Mouse (Mus musculus) liver, embryonic 11.5 days (tissue): ENCODE results near the gene Zfp36l2. TPM values are rescaled to one million over a fixed set of nuclear protein-coding genes. Genes with fewer than 3 reads are reported as not detected.
A peak's percentile ranks its signal among the peaks of the same experiment; 100 is the strongest.
"Not testable (repeated sequence)": the region's sequence is repeated elsewhere in the genome, so short reads cannot be mapped to it uniquely, and the experiment has no call there.

Experiments used
- ATAC-seq: fragments of 200-750 bp; cut with Nextera tagmentation; replicated peaks from 2 replicates; pipeline ENCODE4 v1.8.0; 2017; ENCODE audit warnings: moderate number of reproducible peaks, mild to moderate bottlenecking, moderate TSS enrichment, moderate library complexity; ENCODE audit not compliant: low FRiP score
- DNase-seq: peaks from one replicate; pipeline ENCODE4 v3.0.0-alpha.2; 2017; ENCODE audit warnings: low spot score
- H3K27ac ChIP-seq: fragments of 300-500 bp; sonication (generic); 2 replicates; pipeline ENCODE4 v1.5.1; 2014; ENCODE audit warnings: mild to moderate bottlenecking, low read depth, low read length, control low read depth
- H3K27me3 ChIP-seq: fragments of 300-500 bp; sonication (generic); replicated peaks from 2 replicates; pipeline ENCODE4 v1.6.1; 2014; ENCODE audit warnings: low read length, mixed read lengths; ENCODE audit not compliant: control insufficient read depth, insufficient read depth
- H3K36me3 ChIP-seq: fragments of 300-500 bp; sonication (generic); 2 replicates; pipeline ENCODE4 v1.6.1; 2014; ENCODE audit warnings: mild to moderate bottlenecking, low read length, moderate library complexity, mixed read lengths; ENCODE audit not compliant: control insufficient read depth, insufficient read depth
- H3K4me1 ChIP-seq: fragments of 300-500 bp; sonication (generic); replicated peaks from 2 replicates; pipeline ENCODE4 v1.6.1; 2014; ENCODE audit warnings: low read length, mixed read lengths; ENCODE audit not compliant: control insufficient read depth, insufficient read depth
- H3K4me2 ChIP-seq: fragments of 300-500 bp; sonication (generic); 2 replicates; pipeline ENCODE4 v1.6.1; 2014; ENCODE audit warnings: mild to moderate bottlenecking, control low read depth, moderate library complexity
- H3K4me3 ChIP-seq: fragments of 300-500 bp; sonication (generic); 2 replicates; pipeline ENCODE4 v1.5.1; 2014; ENCODE audit warnings: low read depth, low read length, control low read depth
- H3K9ac ChIP-seq: fragments of 300-500 bp; sonication (generic); 2 replicates; pipeline ENCODE4 v1.6.1; 2014; ENCODE audit warnings: low read depth, low read length, control low read depth
- H3K9me3 ChIP-seq: fragments of 300-500 bp; sonication (generic); 2 replicates; pipeline ENCODE4 v1.6.1; 2016; ENCODE audit warnings: low read length, inconsistent platforms, mixed read lengths; ENCODE audit not compliant: control insufficient read depth
- WGBS: fragments of 180-500 bp; shearing (Covaris S2); extraction: QIAGEN DNeasy Blood & Tissue Kit; methylation state at CpG from one replicate; pipeline ENCODE4 v1.1.7; 2014; 5-methylcytosine and 5-hydroxymethylcytosine counted together
- polyA plus RNA-seq: library from polyadenylated mRNA; unstranded; fragments of >200 nt; fragmentation: Nextera tagmentation; extraction: Ambion mirVana; gene quantifications from 2 replicates; pipeline ENCODE4 v1.2.1, GENCODE M21; 2014

The Zfp36l2 gene
- 24.7 and 26.7 TPM in 2 replicates for polyA plus RNA-seq

GRCm38 (mm10) chr17:84187727-84188373, at the start of gene Zfp36l2:
Gene Zfp36l2 (minus strand): TSS chr17:84187947.
- Histone ChIP-seq H3K4me1 (peaks cover 27% of the 10 kb centered on the region), H3K4me2 (peak within 1 kb of the TSS; percentile 97), H3K27ac (peak within 1 kb of the TSS; percentile 99), H3K9me3 (no peaks in the 10 kb centered on the region), H3K4me3 (peak within 1 kb of the TSS; percentile 93), H3K9ac (peak within 1 kb of the TSS; percentile 97), H3K36me3 (peaks cover 21% of the 10 kb centered on the region), H3K27me3 (no peaks in the 10 kb centered on the region)
- ATAC-seq (peak; percentile 84), DNase-seq (peak; percentile 97)
- WGBS = under 1% methylated on average over 73 of the region's 76 CpGs

GRCm38 (mm10) chr17:84236781-84237557, 49.2 kb upstream of the Zfp36l2 start:
- H3K4me3 ChIP-seq = no peak overlapping the region
- H3K4me1 ChIP-seq = peaks cover 16% of the 10 kb centered on the region; the same call in 1 of the 2 replicates
- no peak overlapping the region for H3K27ac ChIP-seq
- 79% methylated on average over 7 of the region's 7 CpGs for WGBS
- no peak for DNase-seq
- H3K27me3 ChIP-seq = no peaks in the 10 kb centered on the region
- no peaks in the 10 kb centered on the region for H3K9me3 ChIP-seq
- H3K9ac ChIP-seq = no peak overlapping the region
- no peak overlapping the region for H3K4me2 ChIP-seq
- peaks cover 2% of the 10 kb centered on the region; the same call in 1 of the 2 replicates for H3K36me3 ChIP-seq
- no peak for ATAC-seq

- 83% methylated on average over 4 of the region's 4 CpGs for WGBS
- H3K4me3 ChIP-seq = no peak overlapping the region
- peaks cover 2% of the 10 kb centered on the region; the same call in 1 of the 2 replicates for H3K36me3 ChIP-seq
- no peak overlapping the region for H3K9ac ChIP-seq
- H3K27ac ChIP-seq = no peak overlapping the region
- H3K27me3 ChIP-seq = no peaks in the 10 kb centered on the region
- no peaks in the 10 kb centered on the region for H3K9me3 ChIP-seq
- no peak overlapping the region for H3K4me2 ChIP-seq
- H3K4me1 ChIP-seq = peaks cover 16% of the 10 kb centered on the region; the same call in 1 of the 2 replicates
- ATAC-seq (no peak), DNase-seq (no peak)
Observed at GRCm38 (mm10) chr17:84235399-84235928, 47.7 kb upstream of the Zfp36l2 start.

- Histone ChIP-seq H3K4me1 (peaks cover 16% of the 10 kb centered on the region; the same call in 1 of the 2 replicates), H3K27ac (0 out of 2 replicates have a peak overlapping the region, but pooled peaks have one; percentile 41)
- ATAC-seq = peak; percentile 72
- H3K36me3 ChIP-seq, H3K9me3 ChIP-seq, H3K9ac ChIP-seq, H3K27me3 ChIP-seq, H3K4me3 ChIP-seq, H3K4me2 ChIP-seq, DNase-seq: not testable (repeated sequence)
- no CpG with 5 or more reads among the region's 4 CpGs for WGBS
Observed at GRCm38 (mm10) chr17:84234785-84235184, 47.0 kb upstream of the Zfp36l2 start.

GRCm38 (mm10) chr17:84233758-84234157, 46.0 kb upstream of the Zfp36l2 start:
- Histone ChIP-seq H3K4me2 (no peak overlapping the region), H3K27me3 (no peaks in the 10 kb centered on the region), H3K9me3 (no peaks in the 10 kb centered on the region), H3K4me1 (peaks cover 16% of the 10 kb centered on the region; the same call in 1 of the 2 replicates), H3K9ac (no peak overlapping the region), H3K27ac (no peak overlapping the region), H3K36me3 (peaks cover 7% of the 10 kb centered on the region; the same call in 1 of the 2 replicates), H3K4me3 (no peak overlapping the region)
- DNase-seq (no peak), ATAC-seq (no peak)
- 84% methylated on average over 2 of the region's 2 CpGs for WGBS

- Histone ChIP-seq H3K9ac (no peak overlapping the region), H3K27me3 (no peaks in the 10 kb centered on the region), H3K9me3 (no peaks in the 10 kb centered on the region), H3K4me2 (no peak overlapping the region), H3K4me1 (peaks cover 11% of the 10 kb centered on the region; the same call in 1 of the 2 replicates), H3K4me3 (no peak overlapping the region), H3K27ac (no peak overlapping the region), H3K36me3 (peaks cover 9% of the 10 kb centered on the region; the same call in 1 of the 2 replicates)
- WGBS = 90% methylated on average over 2 of the region's 2 CpGs
- ATAC-seq = no peak
- DNase-seq = no peak
Observed at GRCm38 (mm10) chr17:84231361-84231760, 43.6 kb upstream of the Zfp36l2 start.

- DNase-seq (no peak), ATAC-seq (no peak)
- peaks cover 9% of the 10 kb centered on the region for H3K36me3 ChIP-seq
- WGBS = 87% methylated on average over 2 of the region's 2 CpGs
- H3K9me3 ChIP-seq = no peaks in the 10 kb centered on the region
- no peak overlapping the region for H3K4me2 ChIP-seq
- no peaks in the 10 kb centered on the region for H3K27me3 ChIP-seq
- H3K4me3 ChIP-seq = no peak overlapping the region
- no peaks in the 10 kb centered on the region for H3K4me1 ChIP-seq
- no peak overlapping the region for H3K27ac ChIP-seq
- no peak overlapping the region for H3K9ac ChIP-seq
Observed at GRCm38 (mm10) chr17:84228223-84228622, 40.5 kb upstream of the Zfp36l2 start.

- Histone ChIP-seq H3K4me1 (no peaks in the 10 kb centered on the region), H3K27me3 (no peaks in the 10 kb centered on the region), H3K9ac (no peak overlapping the region), H3K4me3 (no peak overlapping the region), H3K9me3 (no peaks in the 10 kb centered on the region), H3K36me3 (peaks cover 9% of the 10 kb centered on the region), H3K27ac (no peak overlapping the region), H3K4me2 (no peak overlapping the region)
- DNase-seq (no peak), ATAC-seq (no peak)
- WGBS = 87% methylated on average over 6 of the region's 6 CpGs
Observed at GRCm38 (mm10) chr17:84226681-84227080, 38.9 kb upstream of the Zfp36l2 start.
